Mouse (Mus musculus): ENCODE data around the gene Noxa1. TPM values are rescaled to one million over a fixed set of nuclear protein-coding genes. Genes with fewer than 3 reads are reported as not detected.

Gene Noxa1
- total and polyA plus RNA-seq, 2 experiments from 2014 or later = not detected

GRCm38 (mm10) chr2:25098956-25099355 is 4.0 kb upstream of the Noxa1 start:
- H3K9ac ChIP-seq (replicated peaks; ENCODE audit: low read length) = no peak overlapping the region
- H3K36me3 ChIP-seq (ENCODE audit: insufficient read depth, low read length) = no peaks in the 10 kb centered on the region
- no peak overlapping the region for H3K4me3 ChIP-seq (ENCODE audit: low read length)
- H3K4me2 ChIP-seq (ENCODE audit: low read depth, low read length) = no peak overlapping the region
- peaks cover 5% of the 10 kb centered on the region; the same call in 1 of the 2 replicates for H3K27me3 ChIP-seq (ENCODE audit: insufficient read depth, low read length)
- no peaks in the 10 kb centered on the region for H3K4me1 ChIP-seq (ENCODE audit: insufficient read depth, low read length)
- H3K9me3 ChIP-seq (ENCODE audit: low read length) = no peaks in the 10 kb centered on the region
- peak; percentile 73 for DNase-seq (ENCODE audit: low spot score)
- no peak overlapping the region for H3K27ac ChIP-seq
- TF ChIP-seq CTCF (IDR thresholded peaks at IDR 0.05; ENCODE audit: low read depth) = peak; percentile 79
- 46% methylated on average over 5 of the region's 5 CpGs for WGBS
- peak; percentile 84 for ATAC-seq

- TF ChIP-seq CTCF (IDR thresholded peaks at IDR 0.05; ENCODE audit: low read depth) = no peak
- Histone ChIP-seq H3K9me3 (ENCODE audit: low read length) (no peaks in the 10 kb centered on the region), H3K9ac (replicated peaks; ENCODE audit: low read length) (no peak overlapping the region), H3K4me3 (ENCODE audit: low read length) (no peak overlapping the region), H3K27ac (no peak overlapping the region), H3K4me1 (ENCODE audit: insufficient read depth, low read length) (no peaks in the 10 kb centered on the region), H3K36me3 (ENCODE audit: insufficient read depth, low read length) (no peaks in the 10 kb centered on the region), H3K27me3 (ENCODE audit: insufficient read depth, low read length) (peaks cover 5% of the 10 kb centered on the region; the same call in 1 of the 2 replicates), H3K4me2 (ENCODE audit: low read depth, low read length) (no peak overlapping the region)
- ATAC-seq (no peak), DNase-seq (ENCODE audit: low spot score) (no peak)
- 80% methylated on average over 3 of the region's 3 CpGs for WGBS
These were observed 3.2 kb upstream of the Noxa1 start for GRCm38 (mm10) chr2:25098005-25098615.

- DNase-seq (ENCODE audit: low spot score) (no peak), ATAC-seq (no peak)
- WGBS = 62% methylated on average over 17 of the region's 17 CpGs
- H3K9me3 ChIP-seq (ENCODE audit: low read length) = no peaks in the 10 kb centered on the region
- H3K27me3 ChIP-seq (ENCODE audit: insufficient read depth, low read length) = peaks cover 5% of the 10 kb centered on the region; the same call in 1 of the 2 replicates
- no peak overlapping the region for H3K9ac ChIP-seq (replicated peaks; ENCODE audit: low read length)
- H3K4me1 ChIP-seq (ENCODE audit: insufficient read depth, low read length) = no peaks in the 10 kb centered on the region
- H3K27ac ChIP-seq = no peak overlapping the region
- H3K36me3 ChIP-seq (ENCODE audit: insufficient read depth, low read length) = no peaks in the 10 kb centered on the region
- no peak overlapping the region for H3K4me3 ChIP-seq (ENCODE audit: low read length)
- no peak overlapping the region for H3K4me2 ChIP-seq (ENCODE audit: low read depth, low read length)
- no peak for TF ChIP-seq CTCF (IDR thresholded peaks at IDR 0.05; ENCODE audit: low read depth)
These were observed 202 bp downstream of the Noxa1 start for GRCm38 (mm10) chr2:25094785-25095108.

GRCm38 (mm10) chr2:25088636-25089035 is 6.3 kb downstream of the Noxa1 start:
- no peak overlapping the region for H3K9ac ChIP-seq (replicated peaks; ENCODE audit: low read length)

GRCm38 (mm10) chr2:25087842-25088241 is 7.1 kb downstream of the Noxa1 start:
- Histone ChIP-seq H3K9me3 (ENCODE audit: low read length) (no peaks in the 10 kb centered on the region), H3K4me2 (ENCODE audit: low read depth, low read length) (no peak overlapping the region), H3K4me3 (ENCODE audit: low read length) (no peak overlapping the region), H3K9ac (replicated peaks; ENCODE audit: low read length) (no peak overlapping the region), H3K27me3 (ENCODE audit: insufficient read depth, low read length) (no peaks in the 10 kb centered on the region), H3K36me3 (ENCODE audit: insufficient read depth, low read length) (no peaks in the 10 kb centered on the region), H3K4me1 (ENCODE audit: insufficient read depth, low read length) (no peaks in the 10 kb centered on the region), H3K27ac (no peak overlapping the region)
- TF ChIP-seq CTCF (IDR thresholded peaks at IDR 0.05; ENCODE audit: low read depth) = no peak
- 82% methylated on average over 2 of the region's 2 CpGs for WGBS
- DNase-seq (ENCODE audit: low spot score) = no peak
- ATAC-seq = no peak

More at GRCm38 (mm10) chr2:25088636-25089035, 6.3 kb downstream of the Noxa1 start:
- no peak for TF ChIP-seq CTCF (IDR thresholded peaks at IDR 0.05; ENCODE audit: low read depth)
- no peak for ATAC-seq
- Histone ChIP-seq H3K36me3 (ENCODE audit: insufficient read depth, low read length) (no peaks in the 10 kb centered on the region), H3K4me3 (ENCODE audit: low read length) (no peak overlapping the region), H3K27me3 (ENCODE audit: insufficient read depth, low read length) (no peaks in the 10 kb centered on the region), H3K4me2 (ENCODE audit: low read depth, low read length) (no peak overlapping the region), H3K27ac (no peak overlapping the region), H3K4me1 (ENCODE audit: insufficient read depth, low read length) (no peaks in the 10 kb centered on the region), H3K9me3 (ENCODE audit: low read length) (no peaks in the 10 kb centered on the region)
- DNase-seq (ENCODE audit: low spot score) = peak; percentile 28
- 76% methylated on average over 3 of the region's 3 CpGs for WGBS

- Histone ChIP-seq H3K4me3 (ENCODE audit: low read length) (no peak overlapping the region), H3K4me2 (ENCODE audit: low read depth, low read length) (no peak overlapping the region), H3K9me3 (ENCODE audit: low read length) (no peaks in the 10 kb centered on the region), H3K36me3 (ENCODE audit: insufficient read depth, low read length) (no peaks in the 10 kb centered on the region), H3K27ac (no peak overlapping the region), H3K9ac (replicated peaks; ENCODE audit: low read length) (no peak overlapping the region), H3K27me3 (ENCODE audit: insufficient read depth, low read length) (no peaks in the 10 kb centered on the region), H3K4me1 (ENCODE audit: insufficient read depth, low read length) (no peaks in the 10 kb centered on the region)
- TF ChIP-seq CTCF (IDR thresholded peaks at IDR 0.05; ENCODE audit: low read depth) = no peak
- ATAC-seq = no peak
- no peak for DNase-seq (ENCODE audit: low spot score)
- 75% methylated on average over 5 of the region's 5 CpGs for WGBS
These were observed 9.4 kb downstream of the Noxa1 start for GRCm38 (mm10) chr2:25085571-25085970.

- no peak for DNase-seq (ENCODE audit: low spot score)
- Histone ChIP-seq H3K9me3 (ENCODE audit: low read length) (no peaks in the 10 kb centered on the region), H3K36me3 (ENCODE audit: insufficient read depth, low read length) (no peaks in the 10 kb centered on the region), H3K27ac (no peak overlapping the region), H3K4me2 (ENCODE audit: low read depth, low read length) (no peak overlapping the region), H3K27me3 (ENCODE audit: insufficient read depth, low read length) (no peaks in the 10 kb centered on the region), H3K4me3 (ENCODE audit: low read length) (no peak overlapping the region), H3K4me1 (ENCODE audit: insufficient read depth, low read length) (no peaks in the 10 kb centered on the region), H3K9ac (replicated peaks; ENCODE audit: low read length) (no peak overlapping the region)
- no peak for ATAC-seq
- no peak for TF ChIP-seq CTCF (IDR thresholded peaks at IDR 0.05; ENCODE audit: low read depth)
- WGBS = 76% methylated on average over 4 of the region's 4 CpGs
These were observed 11.3 kb downstream of the Noxa1 start for GRCm38 (mm10) chr2:25083697-25084096.

Data from hindbrain, postnatal 0 days (tissue).